Mouse (Mus musculus) cortical plate, adult 2 months (tissue): Measurements from ENCODE around the gene Borcs6.

Experiments used
- CTCF ChIP-seq: fragments of 200-500 bp; IDR thresholded peaks from 2 replicates; pipeline ENCODE4 v1.5.1; 2011; ENCODE audit warnings: mild to moderate bottlenecking, control low read depth, low read length; ENCODE audit not compliant: insufficient read depth; ENCODE audit errors: extremely low read depth
- POLR2A ChIP-seq: fragments of 200-500 bp; IDR thresholded peaks from 2 replicates; pipeline ENCODE4 v1.6.1; 2011; ENCODE audit warnings: mild to moderate bottlenecking, low read length, control low read depth; ENCODE audit not compliant: insufficient read depth; ENCODE audit errors: extremely low read depth

DNA sequence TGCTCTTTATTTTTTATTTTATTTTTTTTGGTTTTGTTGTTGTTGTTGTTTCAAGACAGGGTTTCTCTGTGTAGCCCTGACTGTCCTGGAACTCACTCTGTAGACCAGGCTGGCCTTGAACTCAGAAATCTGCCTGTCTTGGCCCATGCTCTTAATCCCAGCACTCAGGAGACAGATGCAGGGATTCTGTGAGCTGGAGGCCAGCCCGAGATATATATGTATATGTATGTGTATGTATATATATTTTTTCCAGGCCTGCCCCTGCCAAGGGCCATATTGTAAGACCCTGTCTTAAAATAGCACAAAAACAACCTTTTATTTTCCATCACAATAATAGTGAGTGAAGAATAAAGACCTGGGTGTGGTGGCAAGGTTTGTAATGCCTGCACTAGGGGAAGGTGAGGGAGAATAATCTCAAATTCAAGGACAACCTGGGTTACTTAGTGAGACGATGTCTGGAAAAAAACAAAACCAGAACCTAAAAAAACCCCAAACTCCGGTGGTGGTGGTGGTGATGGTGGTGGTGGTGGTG, 5.9 kb downstream of the Borcs6 start:
- TF ChIP-seq CTCF (no peak), POLR2A (no peak)
